Mouse (Mus musculus) intestine, embryonic 15.5 days (tissue): ENCODE results near the gene Fto. TPM values are rescaled to one million over a fixed set of nuclear protein-coding genes. Genes with fewer than 3 reads are reported as not detected.

Experiments used
- ATAC-seq: fragments of 200-750 bp; cut with Nextera tagmentation; 2 replicates; pipeline ENCODE4 v1.8.0; 2017; ENCODE audit warnings: moderate TSS enrichment, moderate library complexity
- H3K27ac ChIP-seq: fragments of 300-500 bp; sonication (generic); 2 replicates; pipeline ENCODE4 v1.5.1; 2015; ENCODE audit warnings: mild to moderate bottlenecking, inconsistent platforms
- H3K27me3 ChIP-seq: fragments of 300-500 bp; sonication (generic); replicated peaks from 2 replicates; pipeline ENCODE4 v1.6.1; 2015; ENCODE audit warnings: inconsistent platforms
- H3K36me3 ChIP-seq: fragments of 300-500 bp; sonication (generic); 2 replicates; pipeline ENCODE4 v1.6.1; 2015; ENCODE audit warnings: inconsistent platforms
- H3K4me1 ChIP-seq: fragments of 300-500 bp; sonication (generic); replicated peaks from 2 replicates; pipeline ENCODE4 v1.6.1; 2015; ENCODE audit warnings: inconsistent platforms
- H3K4me2 ChIP-seq: fragments of 300-500 bp; sonication (generic); replicated peaks from 2 replicates; pipeline ENCODE4 v1.6.1; 2015; ENCODE audit warnings: mild to moderate bottlenecking, inconsistent platforms
- H3K4me3 ChIP-seq: fragments of 300-500 bp; sonication (generic); replicated peaks from 2 replicates; pipeline ENCODE4 v1.5.1; 2015; ENCODE audit warnings: inconsistent platforms
- H3K9ac ChIP-seq: fragments of 300-500 bp; sonication (generic); 2 replicates; pipeline ENCODE4 v1.6.1; 2015; ENCODE audit warnings: inconsistent platforms
- H3K9me3 ChIP-seq: fragments of 300-500 bp; sonication (generic); 2 replicates; pipeline ENCODE4 v1.6.1; 2016; ENCODE audit warnings: inconsistent platforms
- WGBS: fragments of 180-500 bp; shearing (Covaris S2); methylation state at CpG from one replicate; pipeline ENCODE4 v1.1.7; 2015; 5-methylcytosine and 5-hydroxymethylcytosine counted together
- polyA plus RNA-seq: library from polyadenylated mRNA; unstranded; fragments of >200 nt; fragmentation: Nextera tagmentation; extraction: Ambion mirVana; gene quantifications from 2 replicates; pipeline ENCODE4 v1.2.1, GENCODE M21; 2015

Fto gene
- polyA plus RNA-seq, 1 experiment from 2014 or later, result 59.7 TPM

DNA sequence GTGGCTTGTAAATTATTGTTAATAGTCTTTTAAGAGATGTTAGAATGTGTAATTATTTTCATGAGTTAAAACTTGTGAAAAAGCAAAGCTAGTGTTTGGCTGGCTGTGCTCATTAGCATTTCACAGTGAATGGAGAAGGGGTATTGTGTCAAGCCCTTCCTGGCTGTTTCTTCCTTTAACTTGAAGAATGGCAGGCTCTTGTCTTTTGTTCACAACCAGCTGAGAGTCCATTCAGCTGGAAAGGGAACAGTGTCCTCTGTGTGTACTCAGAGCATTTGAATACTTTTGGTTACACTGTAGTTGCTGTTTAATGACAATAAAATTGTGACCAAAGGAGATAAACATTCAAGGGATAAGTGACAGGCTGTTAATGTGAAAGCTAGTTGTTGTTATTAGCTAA lies 52.5 kb downstream of the Fto start:
- H3K9ac ChIP-seq, result no peak overlapping the region
- no peaks in the 10 kb centered on the region for H3K27me3 ChIP-seq
- H3K4me1 ChIP-seq, result peaks cover 4% of the 10 kb centered on the region; the same call in 1 of the 2 replicates
- H3K4me2 ChIP-seq, result no peak overlapping the region
- no peaks in the 10 kb centered on the region for H3K36me3 ChIP-seq
- no peak for ATAC-seq
- H3K27ac ChIP-seq, result no peak overlapping the region
- H3K9me3 ChIP-seq, result no peaks in the 10 kb centered on the region
- H3K4me3 ChIP-seq, result no peak overlapping the region

- Histone ChIP-seq H3K9me3 (no peaks in the 10 kb centered on the region), H3K4me3 (no peak overlapping the region), H3K4me2 (peak overlapping the region; percentile 11; the same call in 1 of the 2 replicates), H3K27ac (no peak overlapping the region), H3K9ac (no peak overlapping the region), H3K27me3 (no peaks in the 10 kb centered on the region), H3K4me1 (peaks cover 17% of the 10 kb centered on the region; the same call in 1 of the 2 replicates), H3K36me3 (no peaks in the 10 kb centered on the region)
- WGBS, result 22% methylated on average over 12 of the region's 12 CpGs
- ATAC-seq, result peak; percentile 51; the same call in 1 of the 2 replicates
Observed at GRCm38 (mm10) chr8:91370899-91371298, 57.6 kb downstream of the Fto start.

- WGBS, result 57% methylated on average over 4 of the region's 4 CpGs
- Histone ChIP-seq H3K27ac (no peak overlapping the region), H3K4me1 (peaks cover 17% of the 10 kb centered on the region; the same call in 1 of the 2 replicates)
Observed at GRCm38 (mm10) chr8:91371995-91372394, 58.7 kb downstream of the Fto start.

GRCm38 (mm10) chr8:91372780-91373577 lies 59.7 kb downstream of the Fto start:
- Histone ChIP-seq H3K4me3 (no peak overlapping the region), H3K4me2 (no peak overlapping the region), H3K36me3 (no peaks in the 10 kb centered on the region), H3K27me3 (no peaks in the 10 kb centered on the region), H3K9ac (no peak overlapping the region), H3K9me3 (no peaks in the 10 kb centered on the region), H3K27ac (no peak overlapping the region), H3K4me1 (peaks cover 17% of the 10 kb centered on the region; the same call in 1 of the 2 replicates)
- 88% methylated on average over 9 of the region's 9 CpGs for WGBS
- ATAC-seq, result no peak

More at GRCm38 (mm10) chr8:91371995-91372394, 58.7 kb downstream of the Fto start:
- Histone ChIP-seq H3K27me3 (no peaks in the 10 kb centered on the region), H3K4me2 (no peak overlapping the region), H3K9ac (no peak overlapping the region), H3K4me3 (no peak overlapping the region), H3K36me3 (no peaks in the 10 kb centered on the region), H3K9me3 (no peaks in the 10 kb centered on the region)
- ATAC-seq, result no peak

GRCm38 (mm10) chr8:91375054-91375938 lies 62.0 kb downstream of the Fto start:
- Histone ChIP-seq H3K4me1 (peaks cover 23% of the 10 kb centered on the region; the same call in 1 of the 2 replicates), H3K27me3 (no peaks in the 10 kb centered on the region), H3K4me2 (no peak overlapping the region), H3K4me3 (no peak overlapping the region), H3K27ac (no peak overlapping the region), H3K36me3 (no peaks in the 10 kb centered on the region), H3K9me3 (no peaks in the 10 kb centered on the region), H3K9ac (no peak overlapping the region)
- no peak for ATAC-seq
- WGBS, result 56% methylated on average over 20 of the region's 20 CpGs

GRCm38 (mm10) chr8:91376785-91377184 lies 63.5 kb downstream of the Fto start:
- 44% methylated on average over 11 of the region's 11 CpGs for WGBS
- peaks cover 27% of the 10 kb centered on the region for H3K4me1 ChIP-seq
- H3K4me2 ChIP-seq, result no peak overlapping the region

GRCm38 (mm10) chr8:91377275-91377674 lies 64.0 kb downstream of the Fto start:
- WGBS, result 87% methylated on average over 6 of the region's 6 CpGs
- Histone ChIP-seq H3K4me2 (no peak overlapping the region), H3K27me3 (no peaks in the 10 kb centered on the region), H3K9me3 (no peaks in the 10 kb centered on the region), H3K36me3 (no peaks in the 10 kb centered on the region), H3K27ac (no peak overlapping the region), H3K4me1 (peaks cover 28% of the 10 kb centered on the region), H3K9ac (no peak overlapping the region), H3K4me3 (no peak overlapping the region)
- no peak for ATAC-seq

More at GRCm38 (mm10) chr8:91376785-91377184, 63.5 kb downstream of the Fto start:
- no peaks in the 10 kb centered on the region for H3K27me3 ChIP-seq
- ATAC-seq, result no peak
- no peaks in the 10 kb centered on the region for H3K36me3 ChIP-seq
- no peaks in the 10 kb centered on the region for H3K9me3 ChIP-seq
- no peak overlapping the region for H3K4me3 ChIP-seq
- H3K27ac ChIP-seq, result no peak overlapping the region
- H3K9ac ChIP-seq, result no peak overlapping the region

- H3K9ac ChIP-seq, result no peak overlapping the region
- H3K4me2 ChIP-seq, result no peak overlapping the region
- no peaks in the 10 kb centered on the region for H3K27me3 ChIP-seq
- H3K27ac ChIP-seq, result no peak overlapping the region
- WGBS, result 52% methylated on average over 13 of the region's 13 CpGs
- no peak overlapping the region for H3K4me3 ChIP-seq
- peak; percentile 57 for ATAC-seq
- H3K36me3 ChIP-seq, result no peaks in the 10 kb centered on the region
- no peaks in the 10 kb centered on the region for H3K9me3 ChIP-seq
- H3K4me1 ChIP-seq, result peaks cover 25% of the 10 kb centered on the region
Observed at GRCm38 (mm10) chr8:91378846-91379499, 65.6 kb downstream of the Fto start.

DNA sequence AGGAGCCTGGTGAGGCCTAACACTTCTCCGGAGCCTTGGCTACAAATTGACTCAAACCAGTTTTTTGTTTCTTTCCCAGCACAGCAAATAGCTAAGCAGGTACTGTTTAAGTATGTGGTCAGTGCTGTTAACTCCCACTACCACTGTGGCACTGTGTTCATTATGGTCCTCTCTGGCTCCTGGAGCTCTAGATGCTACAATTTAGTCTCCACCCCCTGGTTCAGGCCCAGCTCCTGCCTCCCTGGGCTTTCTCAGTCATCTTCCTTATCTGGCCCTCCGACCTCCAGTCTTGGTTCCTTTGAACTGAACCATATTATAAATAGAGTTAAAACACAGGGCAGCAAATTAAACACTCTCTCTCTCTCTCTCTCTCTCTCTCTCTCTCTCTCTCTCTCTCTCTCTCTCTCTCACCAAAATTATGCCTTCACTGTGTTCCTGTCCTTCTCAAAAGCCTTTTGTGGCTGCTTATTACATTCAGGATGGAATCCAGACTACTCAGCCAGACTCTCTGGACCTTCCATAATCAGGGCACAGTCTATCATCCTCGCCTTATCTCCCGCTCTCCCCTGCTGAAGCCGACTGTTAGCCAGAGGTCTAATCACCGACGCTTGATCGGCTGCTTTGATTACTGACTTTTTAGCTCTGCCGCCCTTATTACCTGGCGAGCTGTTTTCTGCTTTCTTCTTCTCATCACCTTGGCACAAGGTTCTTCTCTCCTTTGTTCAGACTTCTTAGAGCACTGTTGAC lies 67.6 kb downstream of the Fto start:
- H3K9ac ChIP-seq, result no peak overlapping the region
- no peak overlapping the region for H3K27ac ChIP-seq
- no peaks in the 10 kb centered on the region for H3K9me3 ChIP-seq
- no peak overlapping the region for H3K4me2 ChIP-seq
- no peaks in the 10 kb centered on the region for H3K27me3 ChIP-seq
- no peaks in the 10 kb centered on the region for H3K36me3 ChIP-seq
- H3K4me1 ChIP-seq, result peaks cover 19% of the 10 kb centered on the region
- H3K4me3 ChIP-seq, result no peak overlapping the region
- 31% methylated on average over 10 of the region's 10 CpGs for WGBS
- peak; percentile 44 for ATAC-seq

DNA sequence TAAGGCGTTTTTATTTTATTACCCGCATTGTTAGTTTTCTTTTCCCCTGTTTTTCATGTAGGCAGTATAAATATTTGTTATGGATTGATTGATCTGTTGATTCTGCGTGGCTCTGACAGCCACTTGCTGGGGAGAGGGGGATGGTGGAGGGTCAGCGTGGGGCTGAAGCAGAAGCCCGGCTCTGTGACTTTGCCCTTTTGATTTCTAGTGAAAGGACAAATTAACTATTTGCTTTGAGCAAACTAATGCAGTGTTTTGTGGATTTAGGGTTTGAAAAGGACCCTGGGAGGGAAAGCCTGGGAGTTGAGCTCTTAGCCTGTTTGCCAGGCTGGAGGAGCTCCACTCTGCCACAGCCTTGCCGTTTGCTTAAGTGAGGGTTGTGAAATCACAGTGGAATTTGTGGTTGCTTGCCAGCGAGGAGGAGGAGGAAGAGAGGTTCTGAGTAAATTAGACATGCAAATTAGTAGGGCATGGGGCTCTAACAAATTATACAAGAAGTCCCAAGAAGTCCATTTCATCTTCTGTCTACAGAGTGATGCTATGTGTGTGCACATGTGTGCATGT lies 68.3 kb downstream of the Fto start:
- no peak overlapping the region for H3K27ac ChIP-seq
- H3K4me3 ChIP-seq, result no peak overlapping the region
- no peak overlapping the region for H3K4me2 ChIP-seq
- peaks cover 19% of the 10 kb centered on the region for H3K4me1 ChIP-seq
- H3K27me3 ChIP-seq, result no peaks in the 10 kb centered on the region
- no peaks in the 10 kb centered on the region for H3K36me3 ChIP-seq
- peak; percentile 35 for ATAC-seq
- WGBS, result 18% methylated on average over 7 of the region's 7 CpGs
- no peaks in the 10 kb centered on the region for H3K9me3 ChIP-seq
- no peak overlapping the region for H3K9ac ChIP-seq

DNA sequence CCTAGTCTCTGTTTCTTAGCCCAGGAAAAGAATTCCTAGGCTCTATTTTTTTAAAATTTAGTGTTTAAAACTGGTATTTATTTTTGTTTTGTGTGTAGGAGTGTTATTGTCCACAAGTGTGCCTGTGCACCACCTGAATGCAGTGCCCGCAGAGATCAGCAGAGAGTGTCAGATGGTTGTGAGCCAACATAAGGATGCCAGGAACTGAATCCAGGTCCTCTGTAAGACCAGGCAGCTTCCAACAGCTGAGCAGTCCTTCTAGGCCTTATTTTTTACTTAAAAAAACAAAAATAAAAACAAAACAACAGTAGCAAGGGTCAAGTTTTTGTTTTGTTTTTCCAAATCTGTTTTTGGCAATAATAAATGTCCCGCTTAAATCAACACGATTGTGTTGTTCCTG lies 69.9 kb downstream of the Fto start:
- no peaks in the 10 kb centered on the region for H3K36me3 ChIP-seq
- no peaks in the 10 kb centered on the region for H3K9me3 ChIP-seq
- peaks cover 19% of the 10 kb centered on the region for H3K4me1 ChIP-seq
- no peak for ATAC-seq
- no peak overlapping the region for H3K4me3 ChIP-seq
- WGBS, result 79% methylated on average over 3 of the region's 3 CpGs
- no peak overlapping the region for H3K4me2 ChIP-seq
- no peak overlapping the region for H3K27ac ChIP-seq
- H3K27me3 ChIP-seq, result no peaks in the 10 kb centered on the region
- no peak overlapping the region for H3K9ac ChIP-seq
